Mouse (Mus musculus) liver, postnatal 0 days (tissue): ENCODE results near the gene Pex12.

Source experiments
- CTCF ChIP-seq: sonication (generic); IDR thresholded peaks from 2 replicates; pipeline ENCODE4 v1.5.1; 2016; ENCODE audit warnings: antibody characterized with exemption, low read depth
- EP300 ChIP-seq: IDR thresholded peaks from 2 replicates; pipeline ENCODE4 v1.6.1; 2016; ENCODE audit warnings: antibody characterized with exemption, low read depth, mild to moderate bottlenecking

GRCm38 (mm10) chr11:83279691-83280090, 22.7 kb downstream of the Pex12 start:
- no peak for TF ChIP-seq CTCF
- no peak for TF ChIP-seq EP300
